Mouse (Mus musculus) intestine, postnatal 0 days (tissue): ENCODE measurements at regions not wholly inside any gene's neighbourhood (a gene's known extent, or its start where the extent isn't known, plus 50 kb on each side); places are given as distances from the start of the nearest gene placed in this dataset.

Experiments used
- ATAC-seq: fragments of 200-750 bp; cut with Nextera tagmentation; 2 replicates; pipeline ENCODE4 v1.8.0; 2017; ENCODE audit warnings: mild to moderate bottlenecking, moderate TSS enrichment, moderate library complexity
- H3K27ac ChIP-seq: fragments of 300-500 bp; sonication (generic); 2 replicates; pipeline ENCODE4 v1.5.1; 2014; ENCODE audit warnings: mild to moderate bottlenecking, low read depth, low read length, moderate library complexity
- H3K27me3 ChIP-seq: fragments of 300-500 bp; sonication (generic); replicated peaks from 2 replicates; pipeline ENCODE4 v1.6.1; 2014; ENCODE audit warnings: low read length, mixed read lengths; ENCODE audit not compliant: control insufficient read depth, insufficient read depth
- H3K36me3 ChIP-seq: fragments of 300-500 bp; sonication (generic); 2 replicates; pipeline ENCODE4 v1.6.1; 2014; ENCODE audit warnings: mild to moderate bottlenecking, moderate library complexity; ENCODE audit not compliant: control insufficient read depth, insufficient read depth
- H3K4me1 ChIP-seq: fragments of 300-500 bp; sonication (generic); replicated peaks from 2 replicates; pipeline ENCODE4 v1.6.1; 2014; ENCODE audit warnings: antibody characterized with exemption, low read length, mixed read lengths; ENCODE audit not compliant: control insufficient read depth, insufficient read depth
- H3K4me2 ChIP-seq: fragments of 300-500 bp; sonication (generic); replicated peaks from 2 replicates; pipeline ENCODE4 v1.6.1; 2014; ENCODE audit warnings: low read depth, mild to moderate bottlenecking, moderate library complexity
- H3K4me3 ChIP-seq: fragments of 300-500 bp; sonication (generic); 2 replicates; pipeline ENCODE4 v1.5.1; 2014; ENCODE audit warnings: low read depth, low read length
- H3K9ac ChIP-seq: fragments of 300-500 bp; sonication (generic); 2 replicates; pipeline ENCODE4 v1.6.1; 2014; ENCODE audit warnings: mild to moderate bottlenecking, low read depth, low read length
- H3K9me3 ChIP-seq: fragments of 300-500 bp; sonication (generic); 2 replicates; pipeline ENCODE4 v1.6.1; 2016; ENCODE audit warnings: mixed run types; ENCODE audit not compliant: control insufficient read depth
- CTCF ChIP-seq: sonication (generic); IDR thresholded peaks from 2 replicates; pipeline ENCODE4 v1.5.1; 2016; ENCODE audit warnings: low read depth, mild to moderate bottlenecking, control low read depth, antibody characterized with exemption, moderate library complexity
- WGBS: fragments of 180-500 bp; shearing (Covaris S2); extraction: QIAGEN DNeasy Blood & Tissue Kit; methylation state at CpG from one replicate; pipeline ENCODE4 v1.1.7; 2014; 5-methylcytosine and 5-hydroxymethylcytosine counted together

DNA sequence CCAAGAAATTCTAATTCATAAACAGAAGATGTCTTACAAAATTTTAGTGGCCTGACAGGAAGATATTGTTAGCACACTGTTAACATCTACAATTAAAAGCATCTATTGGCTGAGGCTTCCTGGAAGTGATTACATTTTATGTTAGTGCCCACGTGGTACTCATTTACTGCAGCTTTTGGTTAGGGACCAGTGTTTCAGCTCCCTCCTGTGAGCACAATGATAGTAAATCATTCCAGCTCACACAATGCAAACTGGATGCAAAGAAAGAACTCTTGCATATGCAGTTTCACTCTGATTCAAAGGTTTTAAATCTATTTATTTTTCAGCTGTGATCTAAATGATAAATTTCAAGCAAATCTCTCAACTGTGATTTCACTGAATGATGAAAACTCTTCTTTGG lies 928.3 kb upstream of the Cdh6 start:
- ATAC-seq: no peak
- H3K9me3 ChIP-seq: no peaks in the 10 kb centered on the region
- H3K4me3 ChIP-seq: no peak overlapping the region
- H3K36me3 ChIP-seq: no peaks in the 10 kb centered on the region
- no peak overlapping the region for H3K4me2 ChIP-seq
- no peak for TF ChIP-seq CTCF
- H3K4me1 ChIP-seq: no peaks in the 10 kb centered on the region
- no peaks in the 10 kb centered on the region for H3K27me3 ChIP-seq
- no peak overlapping the region for H3K27ac ChIP-seq
- WGBS: 38% methylated on average over 1 of the region's 1 CpGs
- H3K9ac ChIP-seq: no peak overlapping the region

DNA sequence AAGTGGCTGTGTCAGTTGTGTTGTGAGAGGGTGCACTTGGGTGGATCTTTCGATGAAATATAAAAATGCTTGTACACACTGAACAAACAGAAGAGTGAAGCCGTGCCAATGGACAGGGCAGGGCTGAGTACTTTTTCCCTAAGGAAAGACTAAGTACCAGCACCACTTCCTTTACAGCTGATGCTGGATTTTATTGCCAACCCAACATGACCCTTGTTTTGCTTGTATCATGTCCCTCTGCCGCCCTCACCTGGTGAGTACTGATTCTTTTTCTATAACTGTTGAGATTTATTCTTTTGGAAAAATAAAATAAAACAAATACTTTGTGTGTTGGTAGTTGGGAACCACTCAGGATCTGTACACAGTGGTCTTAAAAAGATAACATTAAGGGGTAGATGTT lies 878.4 kb upstream of the Cdh6 start:
- Histone ChIP-seq H3K36me3 (no peaks in the 10 kb centered on the region), H3K27me3 (no peaks in the 10 kb centered on the region), H3K4me2 (no peak overlapping the region), H3K27ac (no peak overlapping the region), H3K9ac (no peak overlapping the region), H3K9me3 (no peaks in the 10 kb centered on the region), H3K4me1 (no peaks in the 10 kb centered on the region), H3K4me3 (no peak overlapping the region)
- 62% methylated on average over 3 of the region's 3 CpGs for WGBS
- peak; percentile 44 for TF ChIP-seq CTCF
- ATAC-seq: no peak
